Mouse (Mus musculus): ENCODE data around the gene Usp30.

The Usp30 gene

DNA sequence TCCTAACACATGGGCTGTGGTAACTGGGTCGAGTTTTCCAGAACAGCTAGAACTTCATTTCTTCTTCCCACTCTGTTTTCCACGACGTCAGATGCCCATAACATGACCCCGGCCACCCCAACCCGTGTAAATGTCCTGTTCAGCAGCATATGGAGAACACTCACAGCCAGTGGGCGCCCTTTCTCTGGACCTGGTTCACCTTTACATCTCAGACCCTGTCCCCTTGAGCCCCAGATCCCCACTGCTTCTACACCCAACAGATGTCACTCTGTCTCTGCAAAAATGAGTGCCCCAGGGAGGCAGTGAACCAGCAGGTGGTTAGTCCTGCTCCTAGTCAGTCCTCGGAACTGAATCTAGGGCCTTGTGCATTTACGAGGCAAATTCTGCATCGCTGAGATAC, 2.7 kb downstream of the Usp30 start:
- no peak for DNase-seq

DNA sequence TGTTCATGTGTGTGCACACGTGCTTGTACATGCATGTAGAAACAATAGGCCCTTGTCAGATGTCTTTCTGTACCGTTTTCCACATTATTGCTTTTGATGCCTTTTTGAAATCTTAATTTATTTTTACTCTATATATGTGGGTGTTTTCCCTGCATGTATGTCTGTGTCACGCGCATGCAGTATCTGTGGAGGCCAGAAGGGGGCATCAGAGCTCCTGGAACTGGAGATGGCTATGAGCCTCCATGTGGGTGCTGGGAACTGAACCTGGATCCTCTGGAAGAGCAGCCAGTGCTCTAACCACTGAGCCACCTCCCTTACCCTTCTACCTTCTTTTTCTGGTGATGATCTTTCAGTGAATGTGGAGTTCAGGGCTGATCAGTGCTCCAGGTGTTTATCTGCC, 5.6 kb downstream of the Usp30 start:
- DNase-seq: no peak

DNA sequence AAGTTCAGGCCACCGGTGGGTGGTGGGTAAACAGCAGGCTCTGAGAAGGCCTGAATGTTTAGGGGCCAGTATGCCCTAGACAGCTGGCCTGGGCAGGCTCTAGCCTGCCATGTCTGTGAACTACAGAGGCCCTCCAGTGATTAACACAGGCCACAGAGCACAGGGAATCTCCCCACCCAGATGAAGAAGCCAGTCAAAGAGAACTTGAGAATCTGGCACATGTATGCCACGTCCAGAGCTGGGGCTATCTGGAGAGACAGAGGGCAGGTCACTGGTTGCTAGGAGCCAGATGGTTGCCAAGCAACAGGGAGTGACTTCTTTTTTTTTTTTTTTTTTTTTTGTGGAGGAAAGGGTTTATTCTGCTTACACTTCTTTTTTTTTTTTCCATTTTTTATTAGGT, 7.0 kb downstream of the Usp30 start:
- no peak for DNase-seq

DNA sequence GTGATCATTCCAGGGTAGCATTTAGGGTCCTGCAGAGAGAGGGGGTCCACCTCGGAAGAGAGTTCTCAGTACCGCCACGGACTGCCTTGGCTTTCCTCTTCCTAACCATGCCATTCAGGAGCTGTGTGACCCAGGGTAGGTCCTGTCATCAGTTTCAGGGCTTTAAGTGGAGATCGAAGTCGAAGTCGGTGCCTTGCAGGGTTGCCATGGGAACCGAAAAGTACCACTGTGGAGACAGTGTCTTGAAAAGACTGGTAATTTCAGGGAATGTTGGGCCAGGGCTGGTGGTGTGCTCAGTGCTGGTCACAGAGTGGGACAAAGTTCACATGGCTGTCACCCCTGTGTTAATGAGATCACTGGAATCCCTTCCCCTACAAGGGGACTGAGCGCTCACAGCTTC, 11.7 kb downstream of the Usp30 start:
- DNase-seq: no peak

DNA sequence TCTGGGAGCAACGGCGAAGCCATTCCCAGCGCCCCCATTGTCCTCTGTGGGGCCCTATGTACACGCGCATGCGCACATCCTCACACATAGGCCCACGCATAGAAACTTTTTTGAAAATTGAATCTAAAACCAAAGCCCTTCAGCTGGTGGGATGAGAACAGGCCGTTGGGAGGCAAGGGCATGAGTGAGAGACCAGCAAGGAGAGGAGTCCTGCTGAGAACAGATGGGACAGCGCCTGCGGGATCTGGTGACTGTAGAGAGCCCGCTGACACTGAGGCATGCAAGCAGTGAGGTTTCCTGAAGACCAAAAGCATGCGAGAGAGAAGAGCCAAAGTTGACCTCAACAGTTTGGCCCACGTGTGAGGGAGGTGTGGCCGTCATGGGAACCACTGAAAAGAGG, 20.2 kb downstream of the Usp30 start:
- peak; percentile 65 to 72 for DNase-seq

DNA sequence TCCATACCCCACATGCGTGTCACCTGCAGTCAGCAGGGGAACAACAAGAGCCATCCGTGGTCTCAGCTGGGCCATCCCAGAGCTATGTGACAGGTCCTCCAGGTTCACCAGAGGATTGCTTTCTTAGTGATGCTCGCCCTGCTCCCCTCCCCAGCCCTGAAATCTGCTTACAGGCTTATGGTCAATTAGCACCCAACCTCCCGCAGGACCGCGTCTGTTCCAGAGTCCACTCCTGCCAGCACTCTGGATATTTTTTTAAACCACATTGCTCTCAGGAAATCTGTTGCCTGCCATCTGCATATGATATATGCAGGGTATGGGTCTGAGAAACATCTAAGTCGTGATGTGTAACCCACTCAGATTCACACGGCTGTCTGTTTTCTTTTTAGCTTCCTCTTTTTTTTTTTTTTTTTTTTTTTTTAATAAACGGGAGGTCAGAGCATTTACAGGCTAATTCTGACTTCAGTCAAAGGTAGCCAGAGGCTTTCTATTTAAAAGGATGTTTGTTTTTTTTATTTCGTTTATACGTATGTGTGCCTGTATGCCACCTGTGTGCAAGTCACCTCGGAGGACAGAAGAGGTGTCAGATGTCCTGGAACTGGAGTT, 22.7 kb downstream of the Usp30 start:
- DNase-seq: peak; percentile 71 to 77

DNA sequence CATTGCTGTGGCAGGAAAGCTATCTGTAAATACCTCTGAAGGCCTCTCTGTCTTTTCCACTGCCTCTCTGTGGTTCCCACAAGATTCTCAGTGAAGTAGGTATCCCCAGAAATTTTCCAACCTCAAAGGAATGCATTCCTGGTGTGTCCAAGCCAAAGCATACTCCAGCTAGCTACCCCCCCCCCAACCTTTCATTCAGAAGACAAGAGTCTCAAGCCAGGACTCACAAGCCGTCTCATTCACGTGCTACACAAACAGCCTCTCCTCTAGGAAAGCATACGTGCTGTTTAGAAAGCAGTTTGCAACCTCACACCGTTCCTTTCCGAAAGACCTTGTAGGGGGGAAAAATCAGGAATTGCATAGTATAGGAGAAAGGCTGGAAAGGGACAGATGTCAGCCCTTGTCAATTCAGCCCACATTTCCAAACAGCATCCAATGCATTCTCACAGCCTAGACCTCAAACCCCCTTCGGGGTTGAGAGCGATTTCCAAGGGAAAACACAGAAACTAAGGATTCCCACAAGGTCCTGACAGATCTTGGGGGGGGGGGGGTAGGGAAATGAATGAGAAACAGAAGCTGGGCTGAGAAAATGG, 25.3 kb downstream of the Usp30 start:
- DNase-seq: no peak

DNA sequence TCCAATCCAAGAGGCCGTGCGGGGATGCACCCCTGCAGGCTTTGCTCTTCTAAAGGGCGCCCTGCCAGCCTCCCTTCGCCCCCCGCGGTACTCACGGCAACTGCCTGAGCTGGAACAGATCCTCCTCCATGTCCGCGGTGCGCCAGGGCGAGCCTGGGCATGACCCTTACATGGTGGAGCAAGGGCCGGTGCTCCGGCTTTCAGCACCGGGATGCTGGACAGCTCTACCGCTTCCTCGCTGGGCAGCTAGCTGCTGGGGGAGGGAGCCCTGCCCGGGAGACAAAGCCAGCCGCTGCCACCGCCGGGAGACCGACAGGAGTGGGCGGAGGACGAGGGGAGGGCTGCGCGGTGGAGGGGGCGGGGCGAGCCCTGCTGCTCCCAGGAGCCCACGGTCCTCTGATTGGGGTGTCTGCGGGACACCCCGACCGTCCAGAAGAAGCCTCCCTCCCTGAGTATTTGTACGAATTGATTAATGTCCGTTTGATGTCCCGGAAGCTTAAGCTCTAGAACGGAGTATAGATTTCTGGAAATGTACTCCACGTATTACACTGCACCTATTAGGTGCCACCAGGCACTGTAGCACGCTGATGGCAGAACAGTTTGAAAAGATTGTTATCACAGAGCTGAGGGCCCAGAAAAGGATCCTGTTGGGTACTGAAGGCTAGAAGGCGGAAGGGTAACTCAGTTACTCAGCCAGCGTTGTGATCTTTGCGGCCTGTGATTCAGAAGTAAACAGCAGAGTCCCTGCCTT, 26.0 kb downstream of the Usp30 start, which contains the start of gene Svop:
Svop (minus strand) TSS at position 514 of the 751 bp plus-strand sequence.
- DNase-seq: peak; percentile 91 to 93

DNA sequence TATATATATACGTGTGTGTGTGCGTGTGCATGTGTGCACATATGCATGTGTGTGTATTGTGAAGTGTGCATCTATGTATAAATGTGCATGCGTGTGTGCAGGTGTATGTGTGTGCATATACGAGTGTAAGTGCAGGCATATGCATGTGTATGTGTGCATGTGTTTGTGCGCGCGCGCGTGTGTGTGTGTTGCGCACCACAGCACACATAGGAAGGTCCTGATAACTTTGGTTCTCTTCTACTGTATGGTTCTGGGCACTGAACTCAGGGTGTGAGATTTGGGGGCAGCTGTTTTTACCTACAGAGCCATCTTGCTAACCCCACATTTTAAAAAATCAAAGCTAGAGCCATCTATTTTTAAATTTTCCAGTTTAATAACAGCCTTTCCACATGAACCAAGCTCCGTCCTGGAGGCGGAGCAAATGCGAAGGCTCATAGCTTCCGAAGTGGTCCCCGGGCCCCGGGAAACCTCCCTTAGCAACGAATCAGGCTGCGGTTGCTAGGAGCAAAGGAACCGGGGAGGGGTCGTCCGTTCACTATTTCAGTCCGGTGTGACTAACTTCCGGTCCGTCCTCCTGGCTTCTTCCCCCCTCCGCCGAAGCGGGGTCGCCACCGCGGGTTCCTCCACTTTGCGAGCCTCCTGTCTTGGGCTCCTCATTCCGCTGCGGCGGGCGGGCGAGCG, 34.6 kb downstream of the Usp30 start:
- peak; percentile 93 to 97 for DNase-seq

DNA sequence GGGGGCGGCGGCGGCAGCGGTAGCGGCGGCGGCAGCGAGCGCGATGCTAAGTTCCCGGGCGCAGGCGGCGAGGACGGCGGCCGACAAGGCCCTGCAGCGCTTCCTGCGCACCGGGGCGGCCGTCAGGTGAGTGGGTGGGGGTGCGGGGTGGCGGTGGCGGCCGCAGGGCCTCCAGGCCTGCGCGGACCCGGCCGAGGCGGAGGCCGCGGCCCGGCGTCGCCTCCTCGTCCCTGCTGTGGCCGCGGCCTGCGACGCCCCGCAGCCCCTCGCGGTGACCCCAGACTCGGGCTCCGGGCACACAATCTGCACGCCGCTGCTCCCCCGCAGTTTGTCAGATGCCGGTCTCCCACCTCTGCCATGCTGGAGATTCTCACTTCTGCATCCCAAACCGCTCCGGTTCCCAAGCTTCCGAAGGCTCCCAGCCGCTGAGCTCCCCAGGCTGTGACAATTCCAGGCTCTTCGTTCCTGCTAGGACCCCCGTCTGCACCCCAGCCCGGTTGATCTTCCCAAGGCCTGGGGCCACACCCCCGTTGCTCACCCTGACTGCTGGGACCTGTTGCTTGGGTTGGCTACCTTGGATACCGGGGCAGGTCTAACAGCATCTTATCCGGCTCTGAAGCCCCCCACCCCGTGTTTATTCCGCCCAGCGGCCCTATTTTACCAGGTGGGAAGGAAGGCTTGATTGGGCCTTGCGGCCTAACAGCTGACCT, 35.3 kb downstream of the Usp30 start:
- DNase-seq: no peak

DNA sequence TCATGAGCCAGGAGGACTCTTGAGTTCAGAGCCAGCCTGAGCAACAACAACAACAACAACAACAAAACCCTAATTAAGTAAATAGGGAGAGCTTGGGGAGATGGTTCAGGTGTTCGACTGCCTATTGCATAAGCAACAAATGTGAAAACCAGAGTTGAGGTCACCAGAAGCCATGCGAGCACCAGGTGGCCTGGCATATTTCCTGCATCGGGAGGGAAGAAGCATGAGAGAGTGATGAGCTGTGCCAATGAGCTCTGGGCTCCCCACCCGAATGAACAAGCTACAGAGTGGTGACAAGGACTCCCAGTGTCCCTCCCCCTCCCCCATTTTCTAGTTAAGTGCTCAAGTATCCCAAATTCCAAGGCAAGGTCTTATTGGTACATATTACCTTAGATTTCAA, 36.6 kb downstream of the Usp30 start:
- DNase-seq: peak; percentile 38 to 60

DNA sequence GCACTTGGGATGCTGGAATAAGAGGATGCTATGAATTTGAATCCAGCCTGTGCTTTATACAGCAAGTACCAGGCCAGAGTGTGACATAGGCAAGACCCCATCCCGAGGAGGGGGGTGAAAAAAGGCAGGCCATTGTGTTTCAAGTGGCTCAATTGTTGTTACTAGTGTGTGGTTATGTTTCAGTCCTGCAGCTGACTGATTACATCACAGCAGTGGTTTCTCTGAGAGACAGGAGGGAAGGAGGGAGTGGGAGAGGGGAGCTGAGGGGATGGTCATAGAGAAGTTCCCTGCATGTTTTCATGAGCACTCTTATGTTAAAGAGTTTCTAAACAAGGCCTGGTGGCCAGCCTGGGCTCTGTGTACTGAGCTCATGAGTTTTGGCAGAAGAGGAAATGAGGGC, 37.5 kb downstream of the Usp30 start:
- DNase-seq: no peak

DNA sequence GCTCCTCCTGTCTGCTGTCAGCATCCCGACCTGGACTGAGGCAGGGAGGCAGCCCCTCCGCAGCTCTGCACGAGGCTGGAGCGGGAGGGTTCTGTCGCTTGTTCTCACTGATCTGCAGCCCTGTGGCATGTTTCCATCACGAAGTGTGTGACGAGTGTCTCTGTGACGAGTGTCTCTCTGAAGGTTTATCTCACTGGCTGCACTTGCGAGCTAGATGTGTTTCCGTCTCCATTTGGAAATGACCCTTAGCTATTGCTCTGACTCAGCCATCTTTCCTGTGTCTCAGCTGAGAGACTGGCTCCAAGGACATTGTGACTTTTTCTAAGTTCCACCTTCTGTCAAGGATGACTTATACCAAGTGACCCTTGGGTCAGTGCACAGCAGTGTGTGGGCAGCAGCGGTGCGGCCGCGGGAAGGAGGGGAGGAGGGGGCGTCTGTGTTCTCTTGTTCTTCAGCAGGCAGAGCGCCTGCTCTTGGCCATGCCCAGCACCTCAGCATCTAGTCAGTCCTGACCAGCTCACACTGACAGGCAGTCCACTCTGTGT, 41.2 kb downstream of the Usp30 start:
- DNase-seq: peak in 1 of 2 experiments; percentile 4

DNA sequence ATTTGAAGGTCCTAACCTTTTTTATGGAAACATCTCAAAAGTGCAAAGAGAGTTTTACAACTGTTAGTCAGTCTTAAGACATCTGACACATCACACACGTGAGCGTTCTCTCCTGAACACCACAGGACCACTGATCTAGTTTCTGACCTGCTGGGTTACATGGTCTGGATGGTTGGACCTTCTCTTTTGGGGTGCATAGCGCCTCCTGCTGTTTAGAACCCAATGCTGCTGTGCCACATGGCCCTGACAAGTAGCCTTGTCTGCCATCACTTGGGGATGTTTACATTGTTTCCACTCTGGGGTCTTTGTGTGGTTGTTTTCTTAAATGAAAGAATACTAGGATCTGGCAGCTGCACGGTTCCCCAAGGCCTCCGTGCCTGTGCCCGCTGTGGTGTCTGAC, 48.1 kb downstream of the Usp30 start:
- DNase-seq: no peak

DNA sequence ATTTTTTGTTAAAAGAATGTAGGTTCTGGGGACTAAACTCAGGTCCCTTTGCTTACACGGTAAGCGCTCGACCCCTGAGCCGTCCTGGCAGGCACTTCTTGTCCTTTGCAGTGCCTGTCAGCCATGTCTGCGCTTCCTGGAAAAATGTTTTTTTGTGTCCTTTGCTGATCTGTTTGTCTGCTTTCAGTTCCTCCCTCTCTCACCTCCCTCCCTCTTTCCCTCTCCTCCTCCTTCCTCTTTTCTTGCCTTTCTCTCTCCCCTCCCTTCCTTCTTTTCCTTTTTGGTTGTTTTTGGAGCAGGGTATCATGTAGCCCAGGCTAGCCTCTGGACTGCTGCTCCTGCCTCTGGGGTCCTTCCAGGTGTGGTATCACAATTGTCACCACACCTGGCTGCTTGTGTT, 49.8 kb downstream of the Usp30 start:
- DNase-seq: no peak

DNA sequence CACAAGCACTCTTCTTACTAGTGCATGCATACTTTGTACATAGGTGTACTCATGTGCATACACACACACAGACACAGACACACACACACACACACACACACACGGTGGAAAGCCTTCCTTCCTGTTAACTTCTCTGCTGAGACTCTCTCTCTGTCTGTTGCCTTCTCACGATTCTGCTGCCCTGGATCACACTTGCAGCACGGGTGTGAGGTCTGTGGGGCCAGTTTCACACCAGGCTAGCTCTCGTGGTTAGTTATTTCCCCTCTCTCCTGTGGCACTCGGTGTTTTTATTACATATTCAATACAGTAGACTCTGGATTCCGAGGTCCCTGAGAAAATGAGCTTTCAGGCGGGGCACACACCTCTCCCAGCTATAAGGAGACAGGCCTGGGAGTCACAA, 51.3 kb downstream of the Usp30 start:
- DNase-seq: no peak

DNA sequence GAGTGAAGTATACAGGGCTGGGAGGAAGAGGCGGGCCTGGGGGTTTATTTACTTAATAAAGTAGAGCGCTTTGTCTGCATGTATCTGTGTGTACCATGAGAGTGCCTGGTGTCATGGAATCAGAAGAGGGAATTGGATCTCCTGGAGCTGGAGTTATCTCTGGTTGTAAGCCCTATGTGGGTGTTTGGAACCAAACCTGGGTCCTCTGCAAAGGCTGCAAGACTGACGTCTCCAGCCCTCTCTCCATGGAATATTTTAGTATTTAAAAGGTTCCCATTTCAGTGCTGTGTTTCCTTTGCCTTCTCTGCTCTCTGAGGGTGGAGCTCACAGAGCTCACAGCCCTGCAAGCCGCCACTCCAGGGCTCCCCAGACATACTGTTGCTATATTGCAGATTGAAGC, 54.5 kb downstream of the Usp30 start:
- DNase-seq: no peak

DNA sequence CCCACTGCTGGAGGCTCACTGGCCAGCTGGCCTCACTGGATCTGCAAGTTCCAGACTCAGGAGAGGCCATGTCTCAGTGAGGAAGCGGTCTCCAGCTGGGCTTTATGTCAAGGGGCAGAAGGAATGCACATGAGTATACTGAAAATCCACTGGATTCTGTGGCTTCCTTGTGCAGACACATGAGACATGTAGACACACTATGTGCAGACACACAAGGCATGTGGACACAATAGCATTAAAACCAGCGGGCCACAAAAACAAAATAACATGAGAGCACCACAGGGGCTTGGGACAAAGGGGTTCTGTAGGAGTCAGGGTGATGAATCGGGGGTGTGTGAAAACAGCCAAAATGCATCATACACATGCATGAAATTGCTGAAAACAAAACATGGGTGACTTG, 60.7 kb downstream of the Usp30 start:
- no peak for DNase-seq

DNA sequence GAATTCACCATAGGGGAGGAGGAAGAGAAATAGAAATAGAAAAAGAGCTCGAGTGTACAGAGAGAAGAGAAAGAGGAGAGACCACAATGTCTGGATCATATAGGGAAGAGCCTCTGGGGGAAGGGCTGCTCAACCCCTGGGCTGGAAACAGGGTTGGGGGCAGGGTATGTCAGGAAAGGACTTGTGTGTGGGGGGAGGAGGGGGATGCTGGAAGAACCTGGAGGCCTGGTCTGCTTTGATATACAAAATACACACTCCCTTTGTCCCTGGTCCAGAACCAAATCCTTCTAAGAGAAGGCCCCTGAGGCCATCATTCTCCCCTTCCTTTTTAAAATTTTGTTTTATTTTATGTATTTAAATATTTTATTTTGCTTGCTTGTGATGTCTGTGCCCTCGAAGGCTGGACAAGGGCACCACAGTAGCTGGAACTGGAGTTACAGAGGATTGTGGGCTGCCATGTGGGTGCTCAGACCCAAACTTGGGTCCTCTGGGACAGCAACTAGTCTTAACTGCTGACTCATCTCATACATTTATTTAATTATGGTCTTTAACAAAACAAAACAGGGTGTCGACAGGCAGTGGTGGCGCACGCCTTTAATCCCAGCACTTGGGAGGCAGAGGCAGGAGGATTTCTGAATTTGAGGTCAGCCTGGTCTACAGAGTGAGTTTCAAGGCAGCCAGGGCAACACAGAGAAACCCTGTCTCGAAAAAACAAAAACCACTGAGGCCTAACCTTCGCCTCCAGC, 61.4 kb downstream of the Usp30 start:
- DNase-seq: no peak

DNA sequence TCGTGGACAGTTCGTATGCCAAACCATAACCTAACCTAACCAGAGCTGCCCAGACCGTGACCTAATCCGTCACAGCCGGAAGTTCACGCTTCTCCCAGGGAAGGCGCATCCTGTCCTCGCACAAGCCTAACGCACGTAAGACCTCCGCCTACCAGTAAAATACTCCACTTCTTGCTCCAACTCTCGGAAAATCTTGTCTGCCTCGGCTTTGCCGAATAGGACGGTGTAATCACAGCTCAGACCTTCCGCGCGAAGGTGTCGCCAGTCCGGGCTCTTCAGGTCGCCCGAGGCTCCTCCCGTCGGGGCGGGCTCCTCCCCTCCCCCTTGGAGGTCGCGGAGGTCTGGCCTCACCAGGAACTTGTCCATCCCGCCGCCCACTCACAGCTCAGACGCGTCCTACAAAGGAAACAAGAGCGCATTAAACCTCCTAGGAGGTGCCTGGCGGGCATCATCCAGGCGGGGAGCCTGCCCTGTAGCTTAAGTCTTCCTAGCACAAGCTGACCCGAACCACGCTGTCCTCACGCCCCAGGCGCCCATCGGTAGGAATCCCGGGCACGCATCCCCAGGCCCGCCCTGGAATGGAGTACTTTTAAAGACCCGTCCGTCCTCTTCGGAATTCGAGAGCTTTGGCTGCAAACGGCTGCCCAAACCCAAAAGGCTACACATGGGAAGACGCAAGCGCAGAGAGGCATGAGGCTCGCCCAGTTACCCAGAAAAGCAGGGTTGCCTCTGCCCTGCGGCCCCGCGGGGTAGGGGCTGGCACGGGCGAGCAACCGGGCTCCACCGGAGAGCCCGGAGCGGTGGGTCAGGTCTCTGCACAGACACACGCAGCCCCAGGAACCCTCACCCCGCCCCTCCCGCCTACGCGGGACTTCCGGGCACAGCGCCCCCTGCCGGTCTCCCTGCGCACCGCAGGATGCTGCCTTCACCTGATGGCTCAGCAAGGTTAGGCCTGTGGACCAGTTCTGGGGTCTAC, 62.4 kb downstream of the Usp30 start, which contains the start of gene Alkbh2:
Alkbh2 (minus strand) TSS at position 845 of the 976 bp plus-strand sequence.
- DNase-seq: peak; percentile 91 to 93
